Mouse (Mus musculus) spleen, postnatal 4 days (tissue): ENCODE measurements around the gene Fam214b.

Experiments used
- DNase-seq, 2 experiments: peaks; one replicate each; pipeline ENCODE4 v3.0.0; 2022; ENCODE audit warnings: low spot score in 2 of 2

Gene Fam214b

DNA sequence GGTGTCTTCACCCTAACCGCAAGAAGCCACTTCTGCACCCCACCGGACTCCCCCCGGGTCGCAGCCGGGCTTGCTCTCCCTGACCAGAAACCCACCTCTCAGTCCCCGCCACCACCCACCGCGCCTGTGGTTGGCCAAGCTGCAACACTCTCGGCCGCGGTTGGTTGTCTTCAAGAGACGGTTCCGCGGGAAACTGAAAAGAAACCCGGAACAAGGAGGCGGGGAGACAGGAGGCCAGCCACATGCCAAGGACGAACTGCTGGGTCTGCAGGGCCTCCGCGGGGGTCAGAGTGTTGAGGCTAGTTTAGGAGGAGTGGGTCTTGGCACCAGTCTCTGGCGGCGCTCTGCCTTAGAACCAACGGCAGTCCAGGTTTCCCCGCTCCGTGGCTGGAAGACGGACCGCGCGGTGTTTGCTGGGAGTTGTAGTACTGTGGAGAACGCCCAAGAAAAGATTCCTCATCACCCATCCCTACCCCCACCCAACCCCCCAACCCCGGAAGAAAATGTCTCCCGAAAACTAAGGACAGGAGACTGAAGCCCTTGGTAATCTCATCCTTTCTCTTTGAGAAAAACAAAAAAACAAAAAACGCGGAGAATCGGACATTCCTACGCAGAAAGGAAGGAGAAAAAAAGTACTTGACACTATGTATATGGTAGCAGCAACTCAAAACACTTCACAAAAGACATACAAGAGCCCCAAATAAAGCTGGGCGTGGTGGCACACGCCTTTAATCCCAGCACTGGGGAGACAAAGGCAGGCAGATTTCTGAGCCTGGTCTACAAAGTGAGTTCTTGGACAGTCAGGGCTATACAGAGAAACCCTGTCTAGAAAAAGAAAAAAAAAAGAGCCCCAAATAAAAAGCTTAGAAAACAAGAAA is 35.6 kb downstream of the Fam214b start, which contains the start of gene Fancg:
Fancg (minus strand) TSS at position 346 of the 878 bp plus-strand sequence.
- peak; percentile 84 to 92 for DNase-seq

DNA sequence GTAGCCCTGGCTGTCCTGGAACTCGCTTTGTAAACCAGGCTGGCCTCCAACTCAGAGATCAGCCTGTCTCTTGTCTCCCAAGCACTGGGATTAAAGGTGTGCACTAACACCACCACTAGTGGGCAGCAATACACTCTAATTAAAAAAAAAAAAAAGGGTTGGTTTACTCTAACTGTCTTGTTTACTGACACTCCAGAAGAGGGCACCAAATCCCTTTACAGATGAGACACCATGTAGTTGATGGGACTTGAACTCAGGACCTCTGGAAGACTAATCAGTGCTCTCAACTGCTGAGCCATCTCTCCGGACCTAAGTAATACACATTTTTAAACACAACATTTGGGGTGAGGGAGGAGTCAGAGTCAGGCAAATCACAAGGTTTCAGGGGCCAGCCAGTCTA is 40.3 kb downstream of the Fam214b start:
- peak in 1 of 2 experiments; percentile 39 for DNase-seq

DNA sequence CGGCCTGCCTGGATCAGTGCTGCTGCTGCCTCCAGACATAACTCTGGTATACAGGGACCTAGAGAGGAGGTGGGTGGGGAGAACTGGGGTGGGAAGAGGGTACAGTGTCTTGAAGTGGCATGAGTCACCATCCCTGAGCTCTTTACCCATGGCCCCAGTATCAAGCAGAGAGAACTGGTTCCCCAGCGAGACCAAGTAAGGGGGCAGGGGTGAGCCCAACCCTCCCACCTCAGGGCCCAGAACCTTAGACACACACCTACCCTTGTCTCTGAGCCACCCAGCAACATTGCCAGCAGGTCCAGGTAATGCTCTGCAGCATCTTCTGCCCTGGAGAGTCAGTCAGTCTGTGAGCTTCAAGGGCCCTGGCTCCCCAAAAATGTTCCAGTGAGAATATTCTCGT is 41.1 kb downstream of the Fam214b start:
- DNase-seq, result no peak

GRCm38 (mm10) chr4:43002756-43003439 is 43.1 kb downstream of the Fam214b start:
- no peak for DNase-seq

- no peak for DNase-seq
These were observed 44.7 kb downstream of the Fam214b start for GRCm38 (mm10) chr4:43001272-43001671.

DNA sequence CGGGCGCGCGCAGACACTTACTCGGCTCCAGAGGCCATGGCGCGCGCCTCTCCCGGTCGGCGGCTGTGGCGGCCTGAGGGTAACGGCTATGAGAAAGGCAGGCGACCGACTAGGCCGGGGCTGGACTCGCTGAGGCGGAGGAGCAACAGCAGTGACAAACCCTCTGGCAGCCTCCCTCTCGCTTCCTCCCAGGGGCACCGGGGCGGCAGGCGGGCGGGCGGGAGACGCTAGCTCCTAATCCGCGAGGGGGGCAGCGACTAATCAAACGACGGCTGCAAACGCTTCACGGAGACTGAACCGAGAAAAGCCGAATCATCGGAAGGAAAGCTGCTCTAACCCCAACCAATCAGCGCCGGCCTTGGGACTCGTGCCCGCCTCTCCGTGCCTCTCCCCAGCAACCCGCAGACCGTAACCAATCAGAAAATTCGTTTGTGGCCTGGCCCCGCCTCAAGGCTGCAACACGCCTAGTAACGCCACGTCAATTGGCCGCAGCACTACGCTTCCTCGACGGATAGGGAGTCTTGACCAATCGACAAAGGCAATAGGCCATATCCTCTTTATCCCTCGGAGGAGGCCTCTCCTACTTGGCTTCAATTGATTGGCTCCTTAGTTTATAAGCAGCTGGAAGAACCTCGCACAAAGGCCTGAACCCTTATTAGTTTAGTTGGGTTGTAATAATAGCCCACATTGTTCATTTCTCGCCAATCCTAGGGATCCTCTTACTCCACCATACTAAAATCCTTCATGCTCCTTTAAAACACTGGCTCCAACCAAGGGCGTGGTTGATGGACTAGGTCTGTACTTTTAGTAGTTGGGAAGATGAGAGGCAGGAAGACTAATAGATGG is 45.7 kb downstream of the Fam214b start, which contains the start of gene Vcp:
Vcp (minus strand) TSS at position 367 of the 846 bp plus-strand sequence.
- peak; percentile 99 for DNase-seq

GRCm38 (mm10) chr4:42999451-43000140 is 46.4 kb downstream of the Fam214b start:
- peak; percentile 74 to 85 for DNase-seq

- DNase-seq, result no peak
These were observed 48.0 kb downstream of the Fam214b start for GRCm38 (mm10) chr4:42998022-42998421.

DNA sequence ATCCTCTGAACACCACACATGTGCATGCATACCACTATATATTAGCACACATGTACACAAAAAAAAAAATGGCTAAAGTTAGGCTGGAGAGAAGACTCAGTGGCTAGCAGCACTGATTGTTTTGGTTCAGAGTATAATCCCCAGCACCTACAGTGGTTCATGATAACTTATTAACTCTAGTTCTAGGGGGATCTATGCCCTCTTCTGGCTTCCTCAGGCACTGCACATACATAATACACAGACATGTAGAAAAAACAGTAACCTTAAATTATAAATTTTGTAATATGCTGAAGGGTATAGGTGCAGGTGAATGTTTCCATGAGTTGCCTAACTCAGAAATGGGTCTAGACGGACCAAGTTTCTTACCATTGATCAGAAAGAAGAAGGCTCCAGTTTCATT is 57.7 kb downstream of the Fam214b start:
- DNase-seq, result no peak
